Mouse (Mus musculus) embryonic stem cell, embryonic (primary cell): ENCODE data around the gene Rab14.

Source experiments
- CTCF ChIA-PET, 4 experiments: fragments of 300-600 bp in 2 of 4; fragments of 350-600 bp in 2 of 4; sonication (Branson Sonifier 250); formaldehyde crosslinking; loops; one replicate each; lab custom pipeline; 2022; ENCODE audit warnings: inconsistent platforms in 2 of 4; lab: Charles Lee
- POLR2A ChIA-PET, 4 experiments: fragments of 300-600 bp in 2 of 4; fragments of 350-600 bp in 2 of 4; sonication (Branson Sonifier 250); formaldehyde crosslinking; loops; one replicate each; lab custom pipeline; 2022; ENCODE audit warnings: antibody characterized with exemption in 4 of 4, inconsistent platforms in 1 of 4; lab: Charles Lee

The Rab14 gene

GRCm38 (mm10) chr2:35211681-35212080, 10.8 kb upstream of the Rab14 start:
- POLR2A ChIA-PET, result no interaction called here
- CTCF ChIA-PET, result interaction anchor here in 1 of 4 experiments (0.9 kb wide), 1 partner anchor 186 kb away, joined by 3 read pairs; the partner anchor contains the start of gene 4930402F06Rik

- POLR2A ChIA-PET, result no interaction called here
- CTCF ChIA-PET, result no interaction called here
Measured at GRCm38 (mm10) chr2:35208931-35209665, 8.2 kb upstream of the Rab14 start.

GRCm38 (mm10) chr2:35208054-35208453, 7.1 kb upstream of the Rab14 start:
- ChIA-PET CTCF (no interaction called here), POLR2A (interaction anchor here in 1 of 4 experiments (1.2 kb wide), 1 partner anchor 17 kb away, joined by 3 read pairs; no protein-coding TSS in a partner anchor)

GRCm38 (mm10) chr2:35206761-35207160, 5.8 kb upstream of the Rab14 start:
- POLR2A ChIA-PET, result interaction anchor here in 1 of 4 experiments (0.6 to 1.4 kb wide), 3 partner anchors 10 to 471 kb away, joined by 3 to 4 read pairs (median 3); no protein-coding TSS in a partner anchor

GRCm38 (mm10) chr2:35203729-35204128, 2.8 kb upstream of the Rab14 start:
- POLR2A ChIA-PET, result interaction anchor here in 1 of 4 experiments (0.8 to 1.8 kb wide), 2 partner anchors 11 to 72 kb away, joined by 3 to 4 read pairs; no protein-coding TSS in a partner anchor
- CTCF ChIA-PET, result interaction anchor here in 1 of 4 experiments (0.5 kb wide), 1 partner anchor 194 kb away, joined by 15 read pairs; no protein-coding TSS in a partner anchor

More at GRCm38 (mm10) chr2:35206761-35207160, 5.8 kb upstream of the Rab14 start:
- CTCF ChIA-PET, result no interaction called here

- CTCF ChIA-PET, result interaction anchor here in 2 of 4 experiments (0.9 to 1.3 kb wide), 5 partner anchors 14 to 398 kb away, joined by 3 to 4 read pairs (median 3); no protein-coding TSS in a partner anchor
Measured at GRCm38 (mm10) chr2:35199971-35200897, 686 bp downstream of the Rab14 start.

GRCm38 (mm10) chr2:35199541-35199940, 1.4 kb downstream of the Rab14 start:
- POLR2A ChIA-PET, result interaction anchor here in 3 of 4 experiments (0.5 to 2.9 kb wide), 19 partner anchors 10 to 303 kb away, joined by 3 to 11 read pairs (median 3); partner anchors contain the start of gene Cntrl (in 2 of the 3)
- CTCF ChIA-PET, result interaction anchor here in 3 of 4 experiments (0.9 to 1.1 kb wide), 5 partner anchors 15 to 398 kb away, joined by 3 to 5 read pairs (median 3); no protein-coding TSS in a partner anchor

More at GRCm38 (mm10) chr2:35199971-35200897, 686 bp downstream of the Rab14 start:
- POLR2A ChIA-PET, result interaction anchor here in 3 of 4 experiments (0.6 to 2.9 kb wide), 14 partner anchors 10 to 303 kb away, joined by 3 to 11 read pairs (median 4); partner anchors contain the start of gene Cntrl (in 1 of the 3)

DNA sequence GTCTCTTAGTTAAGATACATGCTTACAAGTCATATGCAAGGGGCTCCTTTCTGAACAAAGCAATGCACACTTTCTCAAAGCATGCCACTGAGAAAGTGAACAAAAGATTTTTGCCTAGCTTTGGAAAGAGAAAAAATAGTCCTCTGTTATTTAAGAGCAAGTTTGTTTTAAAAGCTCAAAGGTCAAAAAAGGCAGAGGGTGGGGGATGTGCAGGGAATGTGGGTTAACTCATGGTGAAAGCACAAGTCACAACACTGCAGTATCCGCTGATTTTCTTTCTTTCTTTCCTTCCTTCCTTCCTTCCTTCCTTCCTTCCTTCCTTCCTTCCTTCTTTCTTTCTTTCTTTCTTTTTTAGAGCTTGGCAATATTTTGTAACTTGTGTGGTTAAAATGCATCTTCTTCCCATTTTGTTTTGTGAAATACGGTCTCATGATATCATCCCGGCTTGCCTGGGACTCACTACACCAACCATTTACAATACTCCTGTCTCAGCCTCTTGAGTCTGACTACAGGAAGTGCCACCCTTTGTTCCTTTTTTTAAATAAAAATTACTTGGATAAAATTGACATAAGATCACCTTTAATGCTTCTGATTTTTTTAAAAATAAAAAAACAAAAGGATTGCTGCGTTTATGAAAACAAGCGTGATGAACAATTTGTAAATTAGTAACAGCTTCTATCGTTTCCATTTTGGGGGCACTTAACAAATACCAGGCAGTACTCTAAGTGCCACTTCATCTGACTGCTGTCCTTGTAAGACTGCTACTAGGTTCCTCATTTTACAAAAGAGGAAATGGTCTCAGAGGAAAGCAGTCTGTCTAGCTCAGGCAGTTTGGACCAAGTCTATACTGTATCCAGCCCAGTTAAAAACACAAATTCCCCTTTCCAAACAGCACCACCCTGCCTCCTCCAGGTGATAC, 5.0 kb downstream of the Rab14 start:
- POLR2A ChIA-PET, result interaction anchor here in 2 of 4 experiments (0.6 to 1.5 kb wide), 8 partner anchors 8 to 480 kb away, joined by 3 to 15 read pairs (median 3); partner anchors contain the start of genes Cntrl (in 1 of the 2) and Hspa5 (in 1 of the 2)

DNA sequence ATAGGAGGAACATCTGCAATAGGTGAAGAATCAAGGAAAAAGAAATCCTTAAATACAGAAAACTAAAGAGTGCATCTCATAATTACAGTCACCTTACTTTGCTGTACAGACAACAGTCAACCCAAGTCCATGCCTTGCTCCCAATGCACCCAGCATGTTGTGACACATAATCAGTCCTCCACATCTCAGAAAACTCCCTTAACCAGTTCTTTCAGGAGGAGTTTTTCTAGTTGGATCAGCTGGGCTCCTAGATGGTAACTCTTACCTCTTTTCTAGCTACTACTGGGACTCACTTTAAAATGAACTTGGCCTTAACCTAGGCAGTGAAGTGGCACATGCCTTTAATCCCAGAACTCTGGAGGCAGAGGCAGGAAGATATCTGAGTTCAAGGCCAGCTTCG, 6.9 kb downstream of the Rab14 start:
- POLR2A ChIA-PET, result interaction anchor here in 3 of 4 experiments (0.6 to 1.1 kb wide), 3 partner anchors 23 to 62 kb away, joined by 3 to 4 read pairs (median 3); no protein-coding TSS in a partner anchor

More for the DNA sequence above, 5.0 kb downstream of the Rab14 start:
- CTCF ChIA-PET, result interaction anchor here (0.6 to 1.0 kb wide), 4 partner anchors 18 to 184 kb away, joined by 3 read pairs; no protein-coding TSS in a partner anchor

DNA sequence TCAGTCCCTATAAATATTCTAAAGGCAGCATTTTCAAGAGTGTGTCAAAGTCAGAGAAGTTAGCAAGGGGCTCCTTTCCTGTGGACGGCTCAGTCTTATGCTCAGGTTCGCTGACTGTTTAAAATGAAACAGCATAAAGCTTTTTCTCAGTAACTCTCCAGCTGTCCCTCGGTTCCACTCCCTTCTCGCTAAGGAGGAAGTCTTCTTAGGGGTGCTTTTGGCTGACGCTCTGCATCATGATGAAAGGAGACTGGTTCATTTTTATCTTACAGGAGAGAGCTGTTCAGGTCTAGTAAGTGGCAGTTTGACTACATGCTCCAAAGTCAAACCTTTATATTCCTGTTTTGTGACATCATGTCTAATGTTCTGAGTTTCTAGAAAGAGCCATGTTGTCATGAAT, 12.0 kb downstream of the Rab14 start:
- CTCF ChIA-PET, result no interaction called here
- POLR2A ChIA-PET, result interaction anchor here in 2 of 4 experiments (1.0 to 2.8 kb wide), 5 partner anchors 9 to 26 kb away, joined by 3 to 11 read pairs (median 4); partner anchors contain the start of gene Rab14 (in 1 of the 2)

More for the DNA sequence above, 6.9 kb downstream of the Rab14 start:
- CTCF ChIA-PET, result no interaction called here

DNA sequence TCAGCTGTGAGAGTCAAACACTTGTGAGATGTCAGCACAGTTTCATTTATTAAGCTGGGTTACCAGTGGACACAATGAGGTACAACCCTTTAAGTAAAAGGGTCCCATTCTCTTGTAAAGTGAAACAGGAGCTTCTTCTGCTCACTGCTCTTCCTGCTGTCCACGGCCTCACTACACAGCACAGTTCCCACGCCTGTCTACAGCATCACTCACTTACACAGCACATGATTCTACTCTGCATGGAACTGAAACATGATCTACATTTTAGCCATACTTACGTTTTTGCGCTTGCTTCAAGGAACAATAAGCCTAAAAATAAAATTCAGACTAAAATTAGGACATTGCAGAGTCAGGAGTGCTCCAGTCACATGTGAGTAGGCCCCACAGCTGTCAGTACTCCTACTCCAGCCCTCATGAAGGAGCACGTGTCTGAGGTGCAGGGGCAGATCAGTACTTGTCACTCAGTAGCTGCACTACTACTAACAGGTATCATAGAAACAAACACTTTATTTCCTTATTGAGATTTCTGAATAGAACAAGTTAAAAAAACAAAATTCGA, 17.7 kb downstream of the Rab14 start:
- ChIA-PET CTCF (no interaction called here), POLR2A (interaction anchor here in 2 of 4 experiments (0.6 to 2.4 kb wide), 9 partner anchors 9 to 412 kb away, joined by 3 to 7 read pairs (median 3); partner anchors contain the start of gene Hspa5 (in 1 of the 2))

GRCm38 (mm10) chr2:35178153-35178552, 22.8 kb downstream of the Rab14 start:
- CTCF ChIA-PET, result no interaction called here
- POLR2A ChIA-PET, result interaction anchor here in 2 of 4 experiments (0.6 to 1.2 kb wide), 3 partner anchors 11 to 533 kb away, joined by 3 to 4 read pairs (median 3); no protein-coding TSS in a partner anchor

DNA sequence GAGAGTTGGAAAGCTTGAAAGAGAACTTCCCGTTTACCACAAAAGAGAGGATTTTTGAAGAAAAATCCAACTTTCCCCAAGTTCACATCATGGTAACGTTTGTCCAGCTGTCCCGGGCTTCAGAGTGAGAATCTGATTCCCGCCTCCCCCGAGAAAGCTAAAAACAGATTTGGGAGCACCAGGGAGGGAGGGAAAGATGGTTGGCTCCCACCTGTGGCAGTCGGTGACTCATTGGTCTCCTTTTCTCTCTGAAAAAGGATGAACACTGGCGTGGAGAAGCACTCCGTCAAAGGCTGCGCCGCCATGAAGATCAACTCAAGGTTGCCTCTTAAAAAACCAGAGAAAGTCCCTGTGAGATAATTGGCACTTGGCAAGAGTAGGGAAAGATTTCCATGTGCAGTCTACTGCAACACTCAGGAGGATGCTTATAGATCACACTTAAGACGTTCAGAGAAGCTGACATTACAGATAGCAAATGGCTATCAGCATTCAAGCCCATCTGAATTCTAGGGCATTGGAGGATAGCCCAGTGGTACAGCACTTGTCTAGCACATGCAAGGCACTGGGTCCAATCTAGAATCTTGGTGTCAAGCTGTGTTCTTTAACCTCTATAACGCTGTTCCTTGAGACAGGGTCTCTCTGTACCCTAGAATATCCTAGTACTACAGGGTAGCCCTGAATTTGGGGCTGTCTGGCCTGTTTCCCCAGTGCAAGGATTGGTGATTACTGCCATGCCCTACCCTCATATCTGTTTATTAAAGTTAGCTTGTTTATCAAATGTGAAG, 25.4 kb downstream of the Rab14 start:
- ChIA-PET POLR2A (interaction anchor here in 2 of 4 experiments (0.8 to 3.8 kb wide), 5 partner anchors 7 to 44 kb away, joined by 3 to 9 read pairs (median 3); no protein-coding TSS in a partner anchor), CTCF (no interaction called here)

- POLR2A ChIA-PET, result interaction anchor here in 2 of 4 experiments (0.6 to 3.8 kb wide), 6 partner anchors 9 to 403 kb away, joined by 3 to 9 read pairs (median 3); partner anchors contain the start of gene Hspa5 (in 1 of the 2)
- CTCF ChIA-PET, result no interaction called here
Measured at GRCm38 (mm10) chr2:35174100-35174499, 26.8 kb downstream of the Rab14 start.

- ChIA-PET CTCF (no interaction called here), POLR2A (interaction anchor here in 2 of 4 experiments (1.3 to 3.8 kb wide), 4 partner anchors 9 to 41 kb away, joined by 3 to 9 read pairs (median 6); no protein-coding TSS in a partner anchor)
Measured at GRCm38 (mm10) chr2:35173666-35174065, 27.3 kb downstream of the Rab14 start.
